Mouse (Mus musculus) erythroblast, embryonic 14.5 days (primary cell): ENCODE results near the gene Dmwd.

Experiments
- GATA1 ChIP-seq: IDR thresholded peaks from 2 replicates; pipeline ENCODE4 v1.6.1; 2012; ENCODE audit warnings: low read length, inconsistent platforms, mixed read lengths
- TAL1 ChIP-seq: IDR thresholded peaks from 3 replicates; pipeline ENCODE4 v1.6.1; 2012; ENCODE audit warnings: low read length, inconsistent platforms, mixed read lengths

DNA sequence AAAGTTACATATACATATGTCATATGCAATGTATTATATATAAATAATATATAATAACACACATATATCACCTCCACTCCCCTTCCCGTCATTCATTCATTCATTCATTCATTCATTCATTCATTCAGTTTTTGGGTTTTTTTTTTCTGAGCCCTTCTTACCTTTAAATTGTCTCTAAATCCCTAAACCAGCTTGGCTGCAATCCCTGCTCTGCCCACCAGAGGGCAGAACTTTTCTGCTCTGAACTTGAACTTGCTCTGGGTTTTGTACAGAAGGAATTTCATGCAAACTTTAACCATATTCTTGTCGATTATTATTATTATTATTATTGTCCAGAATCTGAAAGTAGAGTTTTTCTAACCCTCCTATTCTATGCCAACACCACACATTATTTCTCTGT is 7.3 kb upstream of the Dmwd start:
- TF ChIP-seq GATA1 (no peak), TAL1 (no peak)
